Mouse (Mus musculus) forebrain, postnatal 0 days (tissue): Measurements from ENCODE around the gene Vti1a. TPM values are rescaled to one million over a fixed set of nuclear protein-coding genes. Genes with fewer than 3 reads are reported as not detected.

Source experiments
- ATAC-seq: fragments of 200-750 bp; cut with Nextera tagmentation; 2 replicates; pipeline ENCODE4 v1.8.0; 2017; ENCODE audit warnings: mild to moderate bottlenecking, moderate library complexity
- DNase-seq: peaks from one replicate; pipeline ENCODE4 v3.0.0-alpha.2; 2015
- H3K27ac ChIP-seq: fragments of 300-500 bp; sonication (generic); 2 replicates; pipeline ENCODE4 v1.5.1; 2014; ENCODE audit warnings: low read depth, mild to moderate bottlenecking, antibody characterized with exemption, low read length, moderate library complexity, mixed read lengths
- H3K27me3 ChIP-seq: fragments of 300-500 bp; sonication (generic); 2 replicates; pipeline ENCODE4 v1.6.1; 2014; ENCODE audit warnings: mild to moderate bottlenecking, low read length, mixed read lengths; ENCODE audit not compliant: insufficient read depth
- H3K36me3 ChIP-seq: fragments of 300-500 bp; sonication (generic); 2 replicates; pipeline ENCODE4 v1.6.1; 2014; ENCODE audit warnings: mild to moderate bottlenecking, moderate library complexity; ENCODE audit not compliant: insufficient read depth
- H3K4me1 ChIP-seq: fragments of 300-500 bp; sonication (generic); 2 replicates; pipeline ENCODE4 v1.6.1; 2014; ENCODE audit warnings: antibody characterized with exemption; ENCODE audit not compliant: insufficient read depth
- H3K4me2 ChIP-seq: fragments of 300-500 bp; sonication (generic); 2 replicates; pipeline ENCODE4 v1.6.1; 2014; ENCODE audit warnings: low read depth, mild to moderate bottlenecking, moderate library complexity
- H3K4me3 ChIP-seq: fragments of 300-500 bp; sonication (generic); 2 replicates; pipeline ENCODE4 v1.5.1; 2014; ENCODE audit warnings: low read depth, low read length, mixed read lengths
- H3K9ac ChIP-seq: fragments of 300-500 bp; sonication (generic); 2 replicates; pipeline ENCODE4 v1.6.1; 2014; ENCODE audit warnings: mild to moderate bottlenecking
- H3K9me3 ChIP-seq: fragments of 300-500 bp; sonication (generic); 2 replicates; pipeline ENCODE4 v1.6.1; 2016; ENCODE audit warnings: low read length
- CTCF ChIP-seq: sonication (generic); IDR thresholded peaks from 2 replicates; pipeline ENCODE4 v1.5.1; 2016; ENCODE audit warnings: antibody characterized with exemption, control low read depth, low read depth
- WGBS: fragments of 180-500 bp; shearing (Covaris S2); extraction: QIAGEN DNeasy Blood & Tissue Kit; methylation state at CpG from one replicate; pipeline ENCODE4 v1.1.7; 2014; 5-methylcytosine and 5-hydroxymethylcytosine counted together
- polyA plus RNA-seq: library from polyadenylated mRNA; unstranded; fragments of >200 nt; fragmentation: Nextera tagmentation; extraction: Ambion mirVana; gene quantifications from 2 replicates; pipeline ENCODE4 v1.2.1, GENCODE M21; 2015
- total RNA-seq: library from RNA; depleted of rRNA; stranded (reverse); fragments of >200 nt; gene quantifications from 2 replicates; pipeline ENCODE4 v1.2.3, GENCODE M21; 2014

Gene Vti1a
- total and polyA plus RNA-seq, 2 experiments from 2014 or later, result 27.5 to 43.7 TPM

- 91% methylated on average over 4 of the region's 4 CpGs for WGBS
- H3K27me3 ChIP-seq, result no peaks in the 10 kb centered on the region
Observed at GRCm38 (mm10) chr19:55463670-55464069, 147.6 kb downstream of the Vti1a start.

GRCm38 (mm10) chr19:55469301-55470051 is 153.4 kb downstream of the Vti1a start:
- no peak overlapping the region for H3K27ac ChIP-seq
- H3K27me3 ChIP-seq, result no peaks in the 10 kb centered on the region
- H3K9me3 ChIP-seq, result no peaks in the 10 kb centered on the region
- H3K9ac ChIP-seq, result no peak overlapping the region
- no peaks in the 10 kb centered on the region for H3K36me3 ChIP-seq
- H3K4me2 ChIP-seq, result no peak overlapping the region
- peak; percentile 38; the same call in 1 of the 2 replicates for ATAC-seq
- TF ChIP-seq CTCF, result no peak
- H3K4me1 ChIP-seq, result peaks cover 5% of the 10 kb centered on the region; the same call in 1 of the 2 replicates
- WGBS, result 36% methylated on average over 21 of the region's 21 CpGs
- no peak for DNase-seq
- H3K4me3 ChIP-seq, result no peak overlapping the region

More at GRCm38 (mm10) chr19:55463670-55464069, 147.6 kb downstream of the Vti1a start:
- no peak overlapping the region for H3K27ac ChIP-seq
- no peak overlapping the region for H3K4me2 ChIP-seq
- H3K36me3 ChIP-seq, result no peaks in the 10 kb centered on the region
- H3K4me1 ChIP-seq, result no peaks in the 10 kb centered on the region
- no peak overlapping the region for H3K9ac ChIP-seq
- DNase-seq, result no peak
- no peak for ATAC-seq
- TF ChIP-seq CTCF, result no peak
- no peaks in the 10 kb centered on the region for H3K9me3 ChIP-seq
- no peak overlapping the region for H3K4me3 ChIP-seq

GRCm38 (mm10) chr19:55472582-55472981 is 156.5 kb downstream of the Vti1a start:
- Histone ChIP-seq H3K9ac (no peak overlapping the region), H3K36me3 (no peaks in the 10 kb centered on the region), H3K27me3 (no peaks in the 10 kb centered on the region), H3K4me2 (no peak overlapping the region), H3K9me3 (no peaks in the 10 kb centered on the region), H3K27ac (no peak overlapping the region), H3K4me1 (peaks cover 5% of the 10 kb centered on the region; the same call in 1 of the 2 replicates), H3K4me3 (no peak overlapping the region)
- no peak for TF ChIP-seq CTCF
- no peak for DNase-seq
- 76% methylated on average over 8 of the region's 8 CpGs for WGBS
- ATAC-seq, result no peak

DNA sequence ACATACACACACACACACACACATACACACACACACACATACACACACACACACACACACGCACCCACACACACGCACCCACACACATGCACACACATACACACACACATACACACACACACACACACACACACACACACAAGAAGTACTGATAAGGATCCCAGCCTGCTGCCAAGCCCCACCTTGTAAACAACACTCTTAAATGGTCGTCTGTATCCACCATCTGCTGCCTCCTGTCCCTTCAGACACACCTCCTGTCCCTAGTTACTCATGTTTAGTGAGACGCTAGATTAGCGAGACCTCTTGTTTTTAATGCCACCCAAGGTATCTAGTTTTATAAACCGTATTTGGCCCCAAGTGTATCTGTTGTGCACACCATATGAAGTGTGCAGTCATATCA is 158.1 kb downstream of the Vti1a start:
- no peak for TF ChIP-seq CTCF
- no peaks in the 10 kb centered on the region for H3K9me3 ChIP-seq
- DNase-seq, result peak; percentile 32
- 60% methylated on average over 6 of the region's 6 CpGs for WGBS
- H3K4me2 ChIP-seq, result no peak overlapping the region
- H3K4me3 ChIP-seq, result no peak overlapping the region
- H3K36me3 ChIP-seq, result no peaks in the 10 kb centered on the region
- no peak for ATAC-seq
- no peak overlapping the region for H3K27ac ChIP-seq
- no peaks in the 10 kb centered on the region for H3K27me3 ChIP-seq
- no peak overlapping the region for H3K9ac ChIP-seq
- peaks cover 2% of the 10 kb centered on the region; the same call in 1 of the 2 replicates for H3K4me1 ChIP-seq

DNA sequence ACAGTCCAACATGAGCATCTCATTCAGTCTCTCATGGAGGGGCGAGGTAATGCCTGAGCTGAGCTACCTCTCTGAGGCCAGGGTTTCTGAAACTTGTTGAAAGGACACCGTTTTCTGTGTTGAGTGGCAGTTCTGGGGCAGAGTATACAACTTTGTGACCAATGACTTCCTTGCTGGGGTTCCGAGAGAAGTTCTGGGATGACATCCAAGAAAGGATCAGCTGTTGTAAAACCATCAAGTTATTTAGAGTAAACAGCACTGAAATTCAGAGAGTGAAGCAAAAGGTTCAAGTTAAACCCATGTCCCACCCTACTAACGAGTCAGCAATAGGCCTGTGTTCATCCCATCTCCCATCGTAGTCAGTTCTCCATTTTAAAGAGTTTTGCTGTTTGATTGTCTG is 164.4 kb downstream of the Vti1a start:
- no peak for TF ChIP-seq CTCF
- Histone ChIP-seq H3K9ac (no peak overlapping the region), H3K27ac (no peak overlapping the region), H3K36me3 (no peaks in the 10 kb centered on the region), H3K4me1 (no peaks in the 10 kb centered on the region), H3K4me2 (no peak overlapping the region), H3K9me3 (no peaks in the 10 kb centered on the region), H3K4me3 (no peak overlapping the region), H3K27me3 (no peaks in the 10 kb centered on the region)
- DNase-seq (no peak), ATAC-seq (no peak)
- 59% methylated on average over 5 of the region's 5 CpGs for WGBS

GRCm38 (mm10) chr19:55481308-55481707 is 165.2 kb downstream of the Vti1a start:
- H3K27ac ChIP-seq, result no peak overlapping the region
- no peak overlapping the region for H3K9ac ChIP-seq
- H3K36me3 ChIP-seq, result no peaks in the 10 kb centered on the region
- H3K4me2 ChIP-seq, result no peak overlapping the region
- H3K9me3 ChIP-seq, result no peaks in the 10 kb centered on the region
- DNase-seq, result peak; percentile 31
- H3K27me3 ChIP-seq, result no peaks in the 10 kb centered on the region
- TF ChIP-seq CTCF, result no peak
- H3K4me3 ChIP-seq, result no peak overlapping the region
- peak; percentile 65; the same call in 1 of the 2 replicates for ATAC-seq
- WGBS, result 21% methylated on average over 5 of the region's 5 CpGs
- no peaks in the 10 kb centered on the region for H3K4me1 ChIP-seq

DNA sequence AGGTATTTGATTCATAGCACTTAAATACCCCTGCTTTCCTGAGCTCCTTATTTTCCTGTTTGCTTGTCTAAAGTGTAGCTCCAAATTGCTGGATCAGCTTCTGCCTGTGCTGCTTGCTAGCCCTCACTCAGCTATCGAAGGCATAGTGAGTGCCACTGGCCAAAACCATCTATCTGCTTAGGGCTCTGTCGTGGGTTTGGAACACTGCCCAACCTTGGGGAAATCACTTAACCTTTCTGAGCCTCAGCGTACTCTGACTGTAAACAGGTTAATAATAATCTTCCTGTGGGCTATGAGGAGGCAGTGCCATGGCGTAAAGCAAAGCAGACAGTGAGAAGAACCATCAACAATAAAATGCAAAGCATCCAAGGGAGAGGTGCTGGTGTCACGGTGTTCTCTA is 167.4 kb downstream of the Vti1a start:
- WGBS, result 55% methylated on average over 5 of the region's 5 CpGs
- TF ChIP-seq CTCF, result no peak
- H3K4me3 ChIP-seq, result no peak overlapping the region
- no peak overlapping the region for H3K4me2 ChIP-seq
- H3K27me3 ChIP-seq, result no peaks in the 10 kb centered on the region
- no peak overlapping the region for H3K27ac ChIP-seq
- H3K4me1 ChIP-seq, result no peaks in the 10 kb centered on the region
- DNase-seq (no peak), ATAC-seq (no peak)
- no peaks in the 10 kb centered on the region for H3K36me3 ChIP-seq
- H3K9ac ChIP-seq, result no peak overlapping the region
- H3K9me3 ChIP-seq, result no peaks in the 10 kb centered on the region
